Mouse (Mus musculus) neural tube, embryonic 13.5 days (tissue): ENCODE measurements at regions not wholly inside any gene's neighbourhood (a gene's known extent, or its start where the extent isn't known, plus 50 kb on each side); places are given as distances from the start of the nearest gene placed in this dataset.

Source experiments
- ATAC-seq: fragments of 200-750 bp; cut with Nextera tagmentation; 2 replicates; pipeline ENCODE4 v1.8.0; 2017; ENCODE audit warnings: low read depth, mild to moderate bottlenecking, moderate TSS enrichment, moderate library complexity
- H3K27ac ChIP-seq: fragments of 300-500 bp; sonication (generic); replicated peaks from 2 replicates; pipeline ENCODE4 v1.5.1; 2015; ENCODE audit warnings: moderate library complexity, mild to moderate bottlenecking, inconsistent platforms
- H3K27me3 ChIP-seq: fragments of 300-500 bp; sonication (generic); 2 replicates; pipeline ENCODE4 v1.6.1; 2015; ENCODE audit warnings: mild to moderate bottlenecking, inconsistent platforms
- H3K36me3 ChIP-seq: fragments of 300-500 bp; sonication (generic); 2 replicates; pipeline ENCODE4 v1.6.1; 2015; ENCODE audit warnings: mild to moderate bottlenecking, inconsistent platforms
- H3K4me1 ChIP-seq: fragments of 300-500 bp; sonication (generic); replicated peaks from 2 replicates; pipeline ENCODE4 v1.6.1; 2015; ENCODE audit warnings: inconsistent platforms
- H3K4me2 ChIP-seq: fragments of 300-500 bp; sonication (generic); 2 replicates; pipeline ENCODE4 v1.6.1; 2015; ENCODE audit warnings: inconsistent platforms, mild to moderate bottlenecking, moderate library complexity
- H3K4me3 ChIP-seq: fragments of 300-500 bp; sonication (generic); 2 replicates; pipeline ENCODE4 v1.5.1; 2015; ENCODE audit warnings: mild to moderate bottlenecking, inconsistent platforms
- H3K9ac ChIP-seq: fragments of 300-500 bp; sonication (generic); 2 replicates; pipeline ENCODE4 v1.6.1; 2015; ENCODE audit warnings: moderate library complexity, mild to moderate bottlenecking, inconsistent platforms
- H3K9me3 ChIP-seq: fragments of 300-500 bp; sonication (generic); 2 replicates; pipeline ENCODE4 v1.6.1; 2016; ENCODE audit warnings: inconsistent platforms
- WGBS: fragments of 180-500 bp; shearing (Covaris S2); methylation state at CpG from one replicate; pipeline ENCODE4 v1.1.7; 2015; 5-methylcytosine and 5-hydroxymethylcytosine counted together

GRCm38 (mm10) chr15:87045971-87046370 is 498.1 kb upstream of the Fam19a5 start:
- H3K4me3 ChIP-seq, result no peak overlapping the region
- H3K27ac ChIP-seq, result no peak overlapping the region
- no peaks in the 10 kb centered on the region for H3K9me3 ChIP-seq
- no peaks in the 10 kb centered on the region for H3K36me3 ChIP-seq
- ATAC-seq, result no peak
- 83% methylated on average over 13 of the region's 13 CpGs for WGBS
- no peaks in the 10 kb centered on the region for H3K27me3 ChIP-seq
- H3K9ac ChIP-seq, result no peak overlapping the region
- H3K4me1 ChIP-seq, result no peaks in the 10 kb centered on the region
- no peak overlapping the region for H3K4me2 ChIP-seq

GRCm38 (mm10) chr15:87054186-87054585 is 489.9 kb upstream of the Fam19a5 start:
- ATAC-seq, result no peak
- no peaks in the 10 kb centered on the region for H3K4me1 ChIP-seq
- H3K36me3 ChIP-seq, result no peaks in the 10 kb centered on the region
- WGBS, result 86% methylated on average over 12 of the region's 12 CpGs
- H3K4me3 ChIP-seq, result no peak overlapping the region
- H3K27me3 ChIP-seq, result no peaks in the 10 kb centered on the region
- no peak overlapping the region for H3K27ac ChIP-seq
- no peaks in the 10 kb centered on the region for H3K9me3 ChIP-seq
- no peak overlapping the region for H3K4me2 ChIP-seq
- H3K9ac ChIP-seq, result no peak overlapping the region

DNA sequence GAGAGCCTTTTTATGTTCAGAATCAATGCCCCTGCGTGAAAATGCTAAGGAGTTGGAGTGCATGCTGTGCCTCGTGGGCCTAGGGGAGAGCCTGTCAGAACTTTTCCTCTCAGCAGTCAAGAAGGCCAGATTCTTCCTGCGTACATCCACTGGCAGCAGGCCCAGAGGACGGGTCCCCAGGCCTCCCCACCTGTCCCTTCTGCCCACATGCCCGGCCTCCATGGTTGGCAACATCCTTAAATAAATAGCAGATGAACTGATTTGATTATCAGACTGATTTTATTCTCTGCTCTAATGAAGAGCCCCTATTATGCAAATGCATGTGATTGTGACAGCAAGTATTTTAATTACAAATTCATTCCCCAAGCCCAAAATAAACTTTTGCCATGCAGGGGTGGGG is 479.2 kb upstream of the Fam19a5 start:
- no peak overlapping the region for H3K4me2 ChIP-seq
- H3K27ac ChIP-seq, result no peak overlapping the region
- no peaks in the 10 kb centered on the region for H3K27me3 ChIP-seq
- ATAC-seq, result no peak
- WGBS, result 47% methylated on average over 5 of the region's 5 CpGs
- no peak overlapping the region for H3K9ac ChIP-seq
- no peak overlapping the region for H3K4me3 ChIP-seq
- peaks cover 8% of the 10 kb centered on the region; the same call in 1 of the 2 replicates for H3K4me1 ChIP-seq
- no peaks in the 10 kb centered on the region for H3K9me3 ChIP-seq
- no peaks in the 10 kb centered on the region for H3K36me3 ChIP-seq

DNA sequence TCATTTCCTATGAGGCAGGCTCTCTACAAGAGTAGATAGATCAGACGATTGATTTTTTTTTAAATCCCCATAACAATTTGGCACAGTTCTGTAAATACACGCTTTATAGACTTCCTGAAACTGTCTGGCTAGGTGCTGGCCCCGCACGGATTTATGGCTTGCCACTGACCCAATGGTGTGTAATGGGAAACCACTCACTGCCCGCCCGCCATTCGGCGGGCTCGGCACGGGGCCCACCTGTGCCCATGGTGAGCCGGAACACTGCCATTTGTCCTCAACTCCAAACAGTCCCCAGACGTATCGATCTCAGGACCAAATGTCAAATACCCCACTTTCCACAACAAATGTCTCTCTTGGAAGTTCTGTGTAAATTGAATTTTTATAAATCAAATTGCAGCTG is 475.8 kb upstream of the Fam19a5 start:
- H3K9me3 ChIP-seq, result no peaks in the 10 kb centered on the region
- no peak overlapping the region for H3K9ac ChIP-seq
- 79% methylated on average over 13 of the region's 13 CpGs for WGBS
- peaks cover 8% of the 10 kb centered on the region; the same call in 1 of the 2 replicates for H3K4me1 ChIP-seq
- no peak overlapping the region for H3K4me3 ChIP-seq
- no peak overlapping the region for H3K27ac ChIP-seq
- no peaks in the 10 kb centered on the region for H3K27me3 ChIP-seq
- no peak overlapping the region for H3K4me2 ChIP-seq
- no peaks in the 10 kb centered on the region for H3K36me3 ChIP-seq
- ATAC-seq, result no peak

- H3K4me1 ChIP-seq, result no peaks in the 10 kb centered on the region
- 85% methylated on average over 11 of the region's 11 CpGs for WGBS
- H3K9me3 ChIP-seq, result no peaks in the 10 kb centered on the region
- H3K9ac ChIP-seq, result no peak overlapping the region
- no peak overlapping the region for H3K27ac ChIP-seq
- no peaks in the 10 kb centered on the region for H3K27me3 ChIP-seq
- no peak overlapping the region for H3K4me3 ChIP-seq
- ATAC-seq, result no peak
- H3K4me2 ChIP-seq, result no peak overlapping the region
- no peaks in the 10 kb centered on the region for H3K36me3 ChIP-seq
Measured at GRCm38 (mm10) chr15:87074559-87074958, 469.5 kb upstream of the Fam19a5 start.

DNA sequence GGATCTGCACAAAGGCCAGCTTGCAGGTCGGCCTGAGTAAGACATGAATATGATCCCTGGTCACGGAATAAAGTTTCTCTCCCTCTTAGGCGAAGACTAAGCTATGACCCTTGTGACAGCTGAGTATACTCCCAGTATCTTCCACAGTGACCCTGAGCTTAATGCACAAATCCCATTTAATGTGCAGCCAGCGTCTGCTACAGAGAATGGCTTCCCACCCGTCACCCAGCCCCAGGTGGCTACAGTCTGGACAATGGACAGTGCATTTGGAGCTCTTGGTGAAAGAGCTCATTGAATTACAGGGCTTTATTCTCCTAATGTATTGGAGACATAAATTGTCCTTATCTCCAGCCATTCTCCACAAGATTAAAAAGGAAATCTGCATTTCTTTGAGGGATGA is 454.3 kb upstream of the Fam19a5 start:
- H3K9me3 ChIP-seq, result no peaks in the 10 kb centered on the region
- H3K4me2 ChIP-seq, result no peak overlapping the region
- H3K9ac ChIP-seq, result no peak overlapping the region
- H3K27me3 ChIP-seq, result no peaks in the 10 kb centered on the region
- H3K4me3 ChIP-seq, result no peak overlapping the region
- WGBS, result 24% methylated on average over 5 of the region's 5 CpGs
- peaks cover 9% of the 10 kb centered on the region; the same call in 1 of the 2 replicates for H3K4me1 ChIP-seq
- H3K27ac ChIP-seq, result no peak overlapping the region
- ATAC-seq, result no peak
- no peaks in the 10 kb centered on the region for H3K36me3 ChIP-seq

DNA sequence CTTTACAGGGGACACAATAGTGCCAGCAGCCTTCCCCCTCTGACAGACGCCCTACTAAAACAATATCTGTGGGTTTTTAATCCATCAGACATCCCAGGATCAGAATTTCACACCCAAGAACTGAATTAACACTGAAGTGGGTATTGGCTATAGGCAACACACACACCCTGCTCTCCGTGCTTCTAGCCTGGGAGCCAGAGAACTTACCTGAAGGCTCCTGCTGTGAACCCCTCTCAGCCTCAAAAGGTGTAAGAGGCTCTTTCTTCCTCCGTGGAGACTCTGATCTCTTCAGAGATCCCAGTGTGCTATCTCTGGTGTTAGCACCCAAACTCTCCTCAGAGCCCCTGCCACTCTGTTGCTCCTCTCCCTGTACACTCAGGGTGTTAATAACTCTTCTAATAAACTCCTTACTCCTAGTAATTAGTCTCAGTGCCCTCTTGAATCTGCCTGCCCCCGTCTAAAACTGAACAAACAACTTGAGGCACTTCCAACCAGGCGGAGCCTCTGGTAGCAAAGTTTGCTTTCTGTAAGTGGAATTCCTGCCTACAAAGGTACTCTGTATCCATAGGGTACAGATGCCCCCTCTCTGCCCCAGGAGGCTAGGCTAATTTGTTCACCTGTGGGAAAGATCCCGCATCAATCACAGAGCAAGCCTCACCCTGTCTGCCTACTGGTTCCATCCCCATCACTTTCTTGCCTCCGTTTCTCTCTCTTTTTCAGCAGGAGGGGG is 452.9 kb upstream of the Fam19a5 start:
- H3K27ac ChIP-seq, result no peak overlapping the region
- no peaks in the 10 kb centered on the region for H3K27me3 ChIP-seq
- no peak overlapping the region for H3K4me3 ChIP-seq
- H3K4me1 ChIP-seq, result peaks cover 9% of the 10 kb centered on the region; the same call in 1 of the 2 replicates
- WGBS, result 70% methylated on average over 7 of the region's 7 CpGs
- H3K9ac ChIP-seq, result no peak overlapping the region
- no peak for ATAC-seq
- no peaks in the 10 kb centered on the region for H3K36me3 ChIP-seq
- no peaks in the 10 kb centered on the region for H3K9me3 ChIP-seq
- H3K4me2 ChIP-seq, result no peak overlapping the region

DNA sequence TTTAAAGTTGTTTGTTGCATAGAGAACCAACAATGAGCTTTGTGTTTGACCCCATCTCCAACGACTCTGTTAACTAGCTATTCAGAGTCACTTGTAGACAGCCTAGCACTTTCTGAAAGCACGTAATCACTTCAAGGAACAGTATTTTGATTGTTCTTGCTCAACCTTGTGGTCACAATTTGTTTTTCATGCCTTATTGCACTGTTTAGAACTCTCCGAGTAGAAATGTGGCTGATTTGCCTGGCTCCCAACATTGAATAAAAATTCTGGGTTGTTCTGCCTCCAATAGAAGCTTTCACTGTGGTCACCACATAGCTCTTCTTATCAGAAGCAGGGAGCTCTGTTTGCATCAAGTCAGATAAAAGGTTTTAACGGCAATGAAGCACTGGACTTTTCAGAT is 446.9 kb upstream of the Fam19a5 start:
- H3K4me2 ChIP-seq, result no peak overlapping the region
- no peak for ATAC-seq
- WGBS, result 56% methylated on average over 4 of the region's 4 CpGs

DNA sequence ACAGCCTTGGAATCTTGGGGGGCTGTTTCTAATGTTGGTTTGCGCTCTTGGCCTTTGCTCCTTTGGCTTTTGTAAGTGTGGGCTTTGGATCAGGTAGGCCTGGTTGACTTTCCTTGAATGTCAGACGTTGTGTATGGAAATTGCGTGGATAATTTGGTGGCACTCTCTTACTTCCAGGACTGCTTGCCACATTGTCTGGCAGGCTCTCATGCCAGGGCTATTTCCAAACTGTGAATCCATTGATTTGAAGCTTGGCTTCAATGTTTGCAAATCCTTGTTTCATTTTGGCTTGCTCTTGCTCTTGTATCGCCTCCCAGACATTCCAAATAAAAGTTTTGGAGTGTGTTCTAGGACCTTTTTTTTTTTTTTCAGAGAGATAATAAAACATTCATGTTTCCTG is 443.0 kb upstream of the Fam19a5 start:
- H3K4me1 ChIP-seq, result no peaks in the 10 kb centered on the region
- no peak overlapping the region for H3K4me3 ChIP-seq
- no peak overlapping the region for H3K9ac ChIP-seq
- H3K9me3 ChIP-seq, result peaks cover 6% of the 10 kb centered on the region; the same call in 1 of the 2 replicates
- H3K4me2 ChIP-seq, result no peak overlapping the region
- no peak overlapping the region for H3K27ac ChIP-seq
- H3K27me3 ChIP-seq, result no peaks in the 10 kb centered on the region
- whole genome bisulfite sequencing, result 90% methylated on average over 4 of the region's 4 CpGs
- no peak for ATAC-seq
- no peaks in the 10 kb centered on the region for H3K36me3 ChIP-seq

More for the DNA sequence above, 446.9 kb upstream of the Fam19a5 start:
- Histone ChIP-seq H3K9me3 (no peaks in the 10 kb centered on the region), H3K36me3 (no peaks in the 10 kb centered on the region), H3K4me1 (no peaks in the 10 kb centered on the region), H3K9ac (no peak overlapping the region), H3K4me3 (no peak overlapping the region), H3K27me3 (no peaks in the 10 kb centered on the region), H3K27ac (no peak overlapping the region)

DNA sequence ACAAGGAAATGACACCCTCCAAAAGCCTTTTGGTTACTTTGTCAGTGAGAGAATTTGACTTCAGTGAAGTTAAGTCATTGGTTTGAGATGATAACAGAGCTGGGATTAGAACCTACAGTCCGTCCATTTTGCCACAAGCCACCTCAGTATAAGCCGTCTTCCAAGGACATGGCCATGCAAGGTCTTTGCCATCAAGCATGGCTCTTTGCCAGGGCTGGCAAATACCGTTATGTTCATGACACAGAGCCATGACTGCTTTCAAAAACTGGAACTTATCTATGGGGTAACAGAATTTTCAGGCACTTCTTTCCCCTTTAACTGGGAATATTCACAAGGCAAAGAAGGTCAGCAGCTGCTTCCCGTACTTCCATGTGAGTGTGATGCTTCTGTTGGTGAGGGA is 441.9 kb upstream of the Fam19a5 start:
- no peaks in the 10 kb centered on the region for H3K27me3 ChIP-seq
- no peaks in the 10 kb centered on the region for H3K4me1 ChIP-seq
- H3K27ac ChIP-seq, result no peak overlapping the region
- H3K9ac ChIP-seq, result no peak overlapping the region
- H3K9me3 ChIP-seq, result peaks cover 6% of the 10 kb centered on the region; the same call in 1 of the 2 replicates
- no peaks in the 10 kb centered on the region for H3K36me3 ChIP-seq
- WGBS, result 90% methylated on average over 4 of the region's 4 CpGs
- no peak overlapping the region for H3K4me3 ChIP-seq
- no peak overlapping the region for H3K4me2 ChIP-seq
- no peak for ATAC-seq

GRCm38 (mm10) chr15:87105951-87106350 is 438.1 kb upstream of the Fam19a5 start:
- WGBS, result 89% methylated on average over 8 of the region's 8 CpGs
- Histone ChIP-seq H3K4me3 (no peak overlapping the region), H3K4me2 (no peak overlapping the region), H3K36me3 (no peaks in the 10 kb centered on the region), H3K4me1 (no peaks in the 10 kb centered on the region), H3K9me3 (peaks cover 6% of the 10 kb centered on the region; the same call in 1 of the 2 replicates), H3K27ac (no peak overlapping the region), H3K27me3 (no peaks in the 10 kb centered on the region), H3K9ac (no peak overlapping the region)
- no peak for ATAC-seq

DNA sequence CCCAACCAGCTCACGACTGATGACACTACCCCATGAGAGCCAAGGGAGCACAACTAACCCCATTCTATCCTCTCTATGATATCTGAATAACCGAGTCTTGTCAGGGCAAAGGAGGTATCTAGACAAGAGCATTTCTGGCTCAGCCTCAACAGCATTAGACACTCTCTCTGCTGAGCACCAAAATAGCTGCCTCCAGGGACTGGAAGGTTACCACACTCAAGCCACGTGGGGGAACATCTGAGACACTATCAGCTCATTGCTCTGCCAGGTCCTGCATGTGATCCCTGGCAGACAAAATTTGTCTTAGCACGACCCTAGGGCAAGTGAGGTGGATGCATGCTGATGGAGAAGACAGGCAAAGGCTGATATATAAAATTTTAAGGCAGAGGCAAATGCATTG is 436.4 kb upstream of the Fam19a5 start:
- no peak for ATAC-seq
- Histone ChIP-seq H3K9me3 (peaks cover 6% of the 10 kb centered on the region; the same call in 1 of the 2 replicates), H3K27ac (no peak overlapping the region), H3K4me3 (no peak overlapping the region), H3K36me3 (no peaks in the 10 kb centered on the region), H3K4me2 (no peak overlapping the region), H3K4me1 (no peaks in the 10 kb centered on the region), H3K9ac (no peak overlapping the region), H3K27me3 (no peaks in the 10 kb centered on the region)
- 84% methylated on average over 4 of the region's 4 CpGs for WGBS

- ATAC-seq, result no peak
- Histone ChIP-seq H3K4me3 (no peak overlapping the region), H3K4me2 (no peak overlapping the region), H3K9ac (no peak overlapping the region), H3K27me3 (no peaks in the 10 kb centered on the region), H3K27ac (no peak overlapping the region), H3K4me1 (no peaks in the 10 kb centered on the region), H3K36me3 (no peaks in the 10 kb centered on the region), H3K9me3 (peaks cover 6% of the 10 kb centered on the region; the same call in 1 of the 2 replicates)
- 62% methylated on average over 7 of the region's 7 CpGs for WGBS
Measured at GRCm38 (mm10) chr15:87108411-87108810, 435.7 kb upstream of the Fam19a5 start.
